Mouse (Mus musculus): ENCODE measurements at regions not wholly inside any gene's neighbourhood (a gene's known extent, or its start where the extent isn't known, plus 50 kb on each side); places are given as distances from the start of the nearest gene placed in this dataset.

- DNase-seq, result no peak
Measured at GRCm38 (mm10) chr3:17772886-17773285, 175.3 kb upstream of the Cypt12 start.

- peak; percentile 69 for DNase-seq
Measured at GRCm38 (mm10) chr3:17779152-17779551, 169.1 kb upstream of the Cypt12 start.

GRCm38 (mm10) chr3:17784076-17784475, 164.1 kb upstream of the Cypt12 start:
- no peak for DNase-seq

- DNase-seq, result no peak
Measured at GRCm38 (mm10) chr3:17784587-17784986, 163.6 kb upstream of the Cypt12 start.

- DNase-seq, result peak; percentile 35
Measured at GRCm38 (mm10) chr3:17785106-17786022, 162.8 kb upstream of the Cypt12 start.

- DNase-seq, result peak; percentile 75
Measured at GRCm38 (mm10) chr3:17786023-17786720, 162.0 kb upstream of the Cypt12 start.

- peak; percentile 56 for DNase-seq
Measured at GRCm38 (mm10) chr3:17786721-17787442, 161.3 kb upstream of the Cypt12 start.

GRCm38 (mm10) chr3:17787443-17788333, 160.5 kb upstream of the Cypt12 start:
- DNase-seq, result peak; percentile 12

GRCm38 (mm10) chr3:17788334-17788720, 159.9 kb upstream of the Cypt12 start:
- DNase-seq, result no peak

- DNase-seq, result peak; percentile 7
Measured at GRCm38 (mm10) chr3:17788778-17789299, 159.4 kb upstream of the Cypt12 start.

GRCm38 (mm10) chr3:17789454-17790196, 158.6 kb upstream of the Cypt12 start:
- peak; percentile 14 for DNase-seq

- peak; percentile 31 for DNase-seq
Measured at GRCm38 (mm10) chr3:17790331-17790730, 157.9 kb upstream of the Cypt12 start.

- DNase-seq, result peak; percentile 21
Measured at GRCm38 (mm10) chr3:17790816-17791215, 157.4 kb upstream of the Cypt12 start.

- no peak for DNase-seq
Measured at GRCm38 (mm10) chr3:17791381-17792320, 156.6 kb upstream of the Cypt12 start.

- peak; percentile 9 for DNase-seq
Measured at GRCm38 (mm10) chr3:17792537-17793039, 155.6 kb upstream of the Cypt12 start.

GRCm38 (mm10) chr3:17793646-17794250, 154.5 kb upstream of the Cypt12 start:
- peak; percentile 72 for DNase-seq

GRCm38 (mm10) chr3:17794251-17795061, 153.8 kb upstream of the Cypt12 start:
- DNase-seq, result peak; percentile 78

Measured in cerebellum, adult 9-11 months (tissue).